Mouse (Mus musculus): Measurements from ENCODE around the gene Bsn. TPM values are rescaled to one million over a fixed set of nuclear protein-coding genes. Genes with fewer than 3 reads are reported as not detected.

Gene Bsn
- polyA plus RNA-seq, 1 experiment from 2014 or later: 17.9 TPM

DNA sequence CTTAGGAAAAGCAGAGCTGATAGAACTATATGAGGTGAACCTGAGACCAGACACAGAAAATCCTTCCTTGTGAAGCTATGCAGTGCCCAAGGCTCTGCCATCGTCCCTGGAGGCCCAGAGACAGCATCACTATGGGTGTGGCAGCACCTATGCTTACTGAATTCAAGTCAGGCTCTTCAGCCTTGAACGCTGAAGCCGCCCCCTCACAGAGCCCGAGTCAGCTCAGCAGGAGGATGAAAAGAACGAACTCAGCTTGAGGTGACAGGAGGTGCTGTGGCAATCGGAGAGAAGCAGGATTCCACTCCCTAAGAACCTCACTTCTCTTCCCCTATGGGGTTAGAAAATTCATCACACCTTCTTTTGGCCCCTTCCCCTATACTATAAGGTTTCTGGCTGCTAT is 2.6 kb downstream of the Bsn start:
- Histone ChIP-seq H3K4me2 (ENCODE audit: low read depth, low read length) (peak overlapping the region; percentile 11; the same call in 1 of the 2 replicates), H3K9me3 (ENCODE audit: control insufficient read depth, low read length) (no peaks in the 10 kb centered on the region), H3K9ac (replicated peaks; ENCODE audit: low read depth, low read length) (no peak overlapping the region), H3K27ac (ENCODE audit: low read depth, low read length) (no peak overlapping the region), H3K27me3 (ENCODE audit: control insufficient read depth, insufficient read depth, low read length) (no peaks in the 10 kb centered on the region), H3K4me1 (ENCODE audit: control insufficient read depth, insufficient read depth, low read length) (peaks cover 19% of the 10 kb centered on the region), H3K36me3 (ENCODE audit: control insufficient read depth, insufficient read depth, low read length) (0 out of 2 replicates have a peak, but pooled peaks cover 5% of the 10 kb centered on the region), H3K4me3 (ENCODE audit: low read depth, low read length) (no peak overlapping the region)
- no peak for ATAC-seq (ENCODE audit: low read depth)
- 44% methylated on average over 6 of the region's 6 CpGs for WGBS

DNA sequence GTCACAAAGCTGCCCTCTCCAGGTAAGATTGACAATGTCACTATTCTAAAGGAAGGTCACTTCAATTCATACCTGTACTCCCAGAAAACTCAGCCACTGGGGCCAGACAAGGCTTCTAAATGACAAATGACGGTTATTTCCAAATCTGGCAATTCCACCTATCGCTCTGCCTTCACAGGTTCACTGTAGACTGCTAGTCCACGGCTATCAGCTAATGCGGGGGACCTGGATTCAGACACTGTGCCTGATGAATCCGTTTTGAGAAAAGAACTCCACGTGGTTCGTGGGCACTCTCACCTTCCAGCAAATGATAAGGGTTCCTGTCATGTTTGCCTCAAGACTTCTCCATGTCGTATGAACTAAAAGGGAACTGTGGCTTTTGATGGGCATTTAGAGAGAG is 4.4 kb downstream of the Bsn start:
- Histone ChIP-seq H3K27ac (ENCODE audit: low read depth, low read length) (no peak overlapping the region), H3K36me3 (ENCODE audit: control insufficient read depth, insufficient read depth, low read length) (0 out of 2 replicates have a peak, but pooled peaks cover 5% of the 10 kb centered on the region), H3K9ac (replicated peaks; ENCODE audit: low read depth, low read length) (no peak overlapping the region), H3K27me3 (ENCODE audit: control insufficient read depth, insufficient read depth, low read length) (no peaks in the 10 kb centered on the region), H3K4me3 (ENCODE audit: low read depth, low read length) (no peak overlapping the region), H3K4me2 (ENCODE audit: low read depth, low read length) (no peak overlapping the region), H3K4me1 (ENCODE audit: control insufficient read depth, insufficient read depth, low read length) (peaks cover 19% of the 10 kb centered on the region), H3K9me3 (ENCODE audit: control insufficient read depth, low read length) (no peaks in the 10 kb centered on the region)
- 88% methylated on average over 8 of the region's 8 CpGs for WGBS
- no peak for ATAC-seq (ENCODE audit: low read depth)

- ATAC-seq (ENCODE audit: low read depth): no peak
- 92% methylated on average over 19 of the region's 19 CpGs for WGBS
- H3K4me2 ChIP-seq (ENCODE audit: low read depth, low read length): no peak overlapping the region
- H3K27me3 ChIP-seq (ENCODE audit: control insufficient read depth, insufficient read depth, low read length): no peaks in the 10 kb centered on the region
- no peak overlapping the region for H3K27ac ChIP-seq (ENCODE audit: low read depth, low read length)
- H3K9ac ChIP-seq (replicated peaks; ENCODE audit: low read depth, low read length): no peak overlapping the region
- peaks cover 13% of the 10 kb centered on the region for H3K4me1 ChIP-seq (ENCODE audit: control insufficient read depth, insufficient read depth, low read length)
- H3K36me3 ChIP-seq (ENCODE audit: control insufficient read depth, insufficient read depth, low read length): 0 out of 2 replicates have a peak, but pooled peaks cover 5% of the 10 kb centered on the region
- no peaks in the 10 kb centered on the region for H3K9me3 ChIP-seq (ENCODE audit: control insufficient read depth, low read length)
- no peak overlapping the region for H3K4me3 ChIP-seq (ENCODE audit: low read depth, low read length)
Observed at GRCm38 (mm10) chr9:108183531-108183994, 6.6 kb downstream of the Bsn start.

DNA sequence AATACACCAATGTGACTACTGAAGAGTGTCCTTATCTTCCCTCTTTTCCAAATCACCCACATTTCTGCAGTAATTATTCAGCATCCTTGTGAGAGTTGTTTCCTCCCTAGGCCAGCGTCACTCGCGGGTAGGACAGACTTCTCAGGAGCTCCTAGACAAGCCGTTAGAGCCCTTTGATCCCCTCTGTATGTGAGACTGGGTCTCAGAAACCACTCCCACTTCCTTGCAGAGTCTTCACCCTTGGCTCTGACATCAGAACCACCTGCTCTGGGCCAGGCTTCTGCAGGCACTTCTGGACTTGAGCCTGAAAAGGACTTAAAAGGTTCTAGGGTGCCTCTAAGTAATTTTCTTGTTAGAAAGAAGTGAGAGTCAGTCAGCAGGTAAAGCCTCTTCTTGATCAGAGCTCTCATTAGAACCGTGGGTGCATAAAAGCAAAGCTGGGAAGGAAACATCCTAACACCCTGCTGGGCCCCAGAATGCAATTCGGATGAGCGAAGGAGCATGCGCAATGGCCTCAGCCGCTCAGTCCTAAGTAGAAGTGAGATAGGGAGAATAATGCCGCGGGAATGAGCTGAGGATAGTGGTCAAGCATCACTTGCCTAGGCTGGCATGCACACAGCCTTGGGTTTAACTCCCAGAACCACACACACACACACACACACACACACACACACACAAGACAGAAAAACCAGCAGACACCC is 7.2 kb downstream of the Bsn start:
- Histone ChIP-seq H3K4me1 (ENCODE audit: control insufficient read depth, insufficient read depth, low read length) (peaks cover 7% of the 10 kb centered on the region), H3K9ac (replicated peaks; ENCODE audit: low read depth, low read length) (no peak overlapping the region), H3K27me3 (ENCODE audit: control insufficient read depth, insufficient read depth, low read length) (no peaks in the 10 kb centered on the region), H3K27ac (ENCODE audit: low read depth, low read length) (no peak overlapping the region), H3K4me3 (ENCODE audit: low read depth, low read length) (no peak overlapping the region), H3K9me3 (ENCODE audit: control insufficient read depth, low read length) (no peaks in the 10 kb centered on the region), H3K4me2 (ENCODE audit: low read depth, low read length) (no peak overlapping the region), H3K36me3 (ENCODE audit: control insufficient read depth, insufficient read depth, low read length) (0 out of 2 replicates have a peak, but pooled peaks cover 4% of the 10 kb centered on the region)
- no peak for ATAC-seq (ENCODE audit: low read depth)
- 67% methylated on average over 11 of the region's 11 CpGs for WGBS

GRCm38 (mm10) chr9:108178391-108178790 is 11.8 kb downstream of the Bsn start:
- no peak overlapping the region for H3K4me2 ChIP-seq (ENCODE audit: low read depth, low read length)
- ATAC-seq (ENCODE audit: low read depth): no peak
- H3K9ac ChIP-seq (replicated peaks; ENCODE audit: low read depth, low read length): no peak overlapping the region
- no peaks in the 10 kb centered on the region for H3K27me3 ChIP-seq (ENCODE audit: control insufficient read depth, insufficient read depth, low read length)
- H3K4me3 ChIP-seq (ENCODE audit: low read depth, low read length): no peak overlapping the region
- 80% methylated on average over 5 of the region's 5 CpGs for WGBS
- no peaks in the 10 kb centered on the region for H3K36me3 ChIP-seq (ENCODE audit: control insufficient read depth, insufficient read depth, low read length)
- H3K27ac ChIP-seq (ENCODE audit: low read depth, low read length): no peak overlapping the region
- H3K9me3 ChIP-seq (ENCODE audit: control insufficient read depth, low read length): no peaks in the 10 kb centered on the region
- no peaks in the 10 kb centered on the region for H3K4me1 ChIP-seq (ENCODE audit: control insufficient read depth, insufficient read depth, low read length)

- Histone ChIP-seq H3K4me1 (ENCODE audit: control insufficient read depth, insufficient read depth, low read length) (no peaks in the 10 kb centered on the region), H3K27ac (ENCODE audit: low read depth, low read length) (no peak overlapping the region), H3K4me3 (ENCODE audit: low read depth, low read length) (no peak overlapping the region), H3K27me3 (ENCODE audit: control insufficient read depth, insufficient read depth, low read length) (no peaks in the 10 kb centered on the region), H3K4me2 (ENCODE audit: low read depth, low read length) (no peak overlapping the region), H3K9ac (replicated peaks; ENCODE audit: low read depth, low read length) (no peak overlapping the region), H3K36me3 (ENCODE audit: control insufficient read depth, insufficient read depth, low read length) (no peaks in the 10 kb centered on the region), H3K9me3 (ENCODE audit: control insufficient read depth, low read length) (no peaks in the 10 kb centered on the region)
- 74% methylated on average over 19 of the region's 19 CpGs for whole genome bisulfite sequencing
- no peak for ATAC-seq (ENCODE audit: low read depth)
Observed at GRCm38 (mm10) chr9:108175116-108175838, 14.9 kb downstream of the Bsn start.

GRCm38 (mm10) chr9:108172777-108173350 is 17.3 kb downstream of the Bsn start:
- Histone ChIP-seq H3K4me3 (ENCODE audit: low read depth, low read length) (no peak overlapping the region), H3K9ac (replicated peaks; ENCODE audit: low read depth, low read length) (no peak overlapping the region), H3K27ac (ENCODE audit: low read depth, low read length) (no peak overlapping the region), H3K4me1 (ENCODE audit: control insufficient read depth, insufficient read depth, low read length) (no peaks in the 10 kb centered on the region), H3K36me3 (ENCODE audit: control insufficient read depth, insufficient read depth, low read length) (no peaks in the 10 kb centered on the region), H3K27me3 (ENCODE audit: control insufficient read depth, insufficient read depth, low read length) (no peaks in the 10 kb centered on the region), H3K4me2 (ENCODE audit: low read depth, low read length) (no peak overlapping the region), H3K9me3 (ENCODE audit: control insufficient read depth, low read length) (no peaks in the 10 kb centered on the region)
- 78% methylated on average over 5 of the region's 5 CpGs for WGBS
- no peak for ATAC-seq (ENCODE audit: low read depth)

DNA sequence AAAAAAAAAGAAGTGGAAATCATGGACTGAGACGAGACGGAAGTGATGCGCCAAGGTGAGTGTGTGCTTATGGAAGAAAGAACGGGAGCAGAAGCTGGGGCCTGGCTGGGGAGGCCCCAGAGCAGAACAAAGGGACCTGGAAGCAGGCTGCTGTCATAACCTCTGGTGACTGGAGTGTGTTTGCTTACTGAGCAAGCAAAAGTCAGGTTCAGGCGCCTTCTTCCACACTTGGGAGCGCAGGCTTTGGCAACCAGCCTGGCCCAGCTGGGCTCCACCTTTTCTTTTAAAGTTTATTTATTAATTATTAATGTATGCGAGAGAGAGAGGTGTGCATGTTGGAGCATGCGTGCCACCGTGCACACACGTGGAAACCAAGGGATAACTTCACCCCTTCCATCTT is 20.4 kb downstream of the Bsn start:
- WGBS: 77% methylated on average over 10 of the region's 10 CpGs
- Histone ChIP-seq H3K4me1 (ENCODE audit: control insufficient read depth, insufficient read depth, low read length) (no peaks in the 10 kb centered on the region), H3K9ac (replicated peaks; ENCODE audit: low read depth, low read length) (no peak overlapping the region), H3K9me3 (ENCODE audit: control insufficient read depth, low read length) (no peaks in the 10 kb centered on the region), H3K36me3 (ENCODE audit: control insufficient read depth, insufficient read depth, low read length) (no peaks in the 10 kb centered on the region), H3K27me3 (ENCODE audit: control insufficient read depth, insufficient read depth, low read length) (no peaks in the 10 kb centered on the region), H3K27ac (ENCODE audit: low read depth, low read length) (no peak overlapping the region), H3K4me3 (ENCODE audit: low read depth, low read length) (no peak overlapping the region), H3K4me2 (ENCODE audit: low read depth, low read length) (no peak overlapping the region)
- ATAC-seq (ENCODE audit: low read depth): no peak

- H3K4me2 ChIP-seq (ENCODE audit: low read depth, low read length): no peak overlapping the region
- no peaks in the 10 kb centered on the region for H3K27me3 ChIP-seq (ENCODE audit: control insufficient read depth, insufficient read depth, low read length)
- H3K9ac ChIP-seq (replicated peaks; ENCODE audit: low read depth, low read length): no peak overlapping the region
- WGBS: 40% methylated on average over 8 of the region's 8 CpGs
- no peaks in the 10 kb centered on the region for H3K36me3 ChIP-seq (ENCODE audit: control insufficient read depth, insufficient read depth, low read length)
- H3K9me3 ChIP-seq (ENCODE audit: control insufficient read depth, low read length): no peaks in the 10 kb centered on the region
- no peak overlapping the region for H3K4me3 ChIP-seq (ENCODE audit: low read depth, low read length)
- H3K27ac ChIP-seq (ENCODE audit: low read depth, low read length): no peak overlapping the region
- ATAC-seq (ENCODE audit: low read depth): no peak
- H3K4me1 ChIP-seq (ENCODE audit: control insufficient read depth, insufficient read depth, low read length): no peaks in the 10 kb centered on the region
Observed at GRCm38 (mm10) chr9:108165143-108165542, 25.0 kb downstream of the Bsn start.

Data from neural tube, embryonic 14.5 days (tissue).